Mouse (Mus musculus) limb, embryonic 15.5 days (tissue): ENCODE data around the gene Hacd1. TPM values are rescaled to one million over a fixed set of nuclear protein-coding genes. Genes with fewer than 3 reads are reported as not detected.

Source experiments
- ATAC-seq: fragments of 200-750 bp; cut with Nextera tagmentation; 2 replicates; pipeline ENCODE4 v1.8.0; 2017; ENCODE audit warnings: low read depth, moderate TSS enrichment; ENCODE audit not compliant: insufficient number of reproducible peaks, low FRiP score, low TSS enrichment
- H3K27ac ChIP-seq: fragments of 300-500 bp; sonication (generic); 2 replicates; pipeline ENCODE4 v1.5.1; 2015; ENCODE audit warnings: moderate library complexity, mild to moderate bottlenecking, inconsistent platforms
- H3K27me3 ChIP-seq: fragments of 300-500 bp; sonication (generic); 2 replicates; pipeline ENCODE4 v1.6.1; 2015; ENCODE audit warnings: inconsistent platforms
- H3K36me3 ChIP-seq: fragments of 300-500 bp; sonication (generic); 2 replicates; pipeline ENCODE4 v1.6.1; 2015; ENCODE audit warnings: inconsistent platforms
- H3K4me1 ChIP-seq: fragments of 300-500 bp; sonication (generic); 2 replicates; pipeline ENCODE4 v1.6.1; 2015; ENCODE audit warnings: inconsistent platforms
- H3K4me2 ChIP-seq: fragments of 300-500 bp; sonication (generic); 2 replicates; pipeline ENCODE4 v1.6.1; 2015; ENCODE audit warnings: mild to moderate bottlenecking, inconsistent platforms
- H3K4me3 ChIP-seq: fragments of 300-500 bp; sonication (generic); 2 replicates; pipeline ENCODE4 v1.5.1; 2015; ENCODE audit warnings: mild to moderate bottlenecking, inconsistent platforms
- H3K9ac ChIP-seq: fragments of 300-500 bp; sonication (generic); 2 replicates; pipeline ENCODE4 v1.6.1; 2015; ENCODE audit warnings: inconsistent platforms
- H3K9me3 ChIP-seq: fragments of 300-500 bp; sonication (generic); 2 replicates; pipeline ENCODE4 v1.6.1; 2016; ENCODE audit warnings: inconsistent platforms
- WGBS: fragments of 180-500 bp; shearing (Covaris S2); methylation state at CpG from one replicate; pipeline ENCODE4 v1.1.7; 2015; 5-methylcytosine and 5-hydroxymethylcytosine counted together
- polyA plus RNA-seq: library from polyadenylated mRNA; unstranded; fragments of >200 nt; fragmentation: Nextera tagmentation; extraction: Ambion mirVana; gene quantifications from 2 replicates; pipeline ENCODE4 v1.2.1, GENCODE M21; 2015

The Hacd1 gene
- polyA plus RNA-seq, 1 experiment from 2014 or later = 58.0 TPM

GRCm38 (mm10) chr2:13956463-13956862, 99.5 kb downstream of the Hacd1 start:
- Histone ChIP-seq H3K27me3 (no peaks in the 10 kb centered on the region), H3K36me3 (no peaks in the 10 kb centered on the region), H3K9me3 (no peaks in the 10 kb centered on the region; the same call in 1 of the 2 replicates), H3K4me1 (no peaks in the 10 kb centered on the region), H3K9ac (no peak overlapping the region), H3K4me2 (no peak overlapping the region), H3K4me3 (no peak overlapping the region), H3K27ac (no peak overlapping the region)
- 54% methylated on average over 2 of the region's 2 CpGs for WGBS
- no peak for ATAC-seq

- Histone ChIP-seq H3K4me1 (no peaks in the 10 kb centered on the region), H3K9ac (no peak overlapping the region), H3K4me2 (no peak overlapping the region), H3K36me3 (no peaks in the 10 kb centered on the region), H3K4me3 (no peak overlapping the region), H3K27ac (no peak overlapping the region), H3K27me3 (no peaks in the 10 kb centered on the region), H3K9me3 (no peaks in the 10 kb centered on the region)
- no peak for ATAC-seq
- 64% methylated on average over 2 of the region's 2 CpGs for WGBS
Measured at GRCm38 (mm10) chr2:13938118-13938517, 117.8 kb downstream of the Hacd1 start.

GRCm38 (mm10) chr2:13935343-13935742, 120.6 kb downstream of the Hacd1 start:
- H3K9me3 ChIP-seq = no peaks in the 10 kb centered on the region
- H3K4me2 ChIP-seq = no peak overlapping the region
- WGBS = 77% methylated on average over 3 of the region's 3 CpGs
- no peak overlapping the region for H3K27ac ChIP-seq
- H3K9ac ChIP-seq = no peak overlapping the region
- H3K36me3 ChIP-seq = no peaks in the 10 kb centered on the region
- no peak for ATAC-seq
- no peak overlapping the region for H3K4me3 ChIP-seq
- no peaks in the 10 kb centered on the region for H3K4me1 ChIP-seq
- H3K27me3 ChIP-seq = no peaks in the 10 kb centered on the region

- H3K9me3 ChIP-seq = no peaks in the 10 kb centered on the region
- no peaks in the 10 kb centered on the region for H3K27me3 ChIP-seq
- H3K4me3 ChIP-seq = no peak overlapping the region
- H3K4me1 ChIP-seq = no peaks in the 10 kb centered on the region
- no peak for ATAC-seq
- H3K4me2 ChIP-seq = no peak overlapping the region
- H3K36me3 ChIP-seq = no peaks in the 10 kb centered on the region
- no peak overlapping the region for H3K9ac ChIP-seq
- no peak overlapping the region for H3K27ac ChIP-seq
Measured at GRCm38 (mm10) chr2:13932253-13932652, 123.7 kb downstream of the Hacd1 start.

- H3K27ac ChIP-seq = no peak overlapping the region
- no peak overlapping the region for H3K4me2 ChIP-seq
- H3K9ac ChIP-seq = no peak overlapping the region
- no peaks in the 10 kb centered on the region for H3K27me3 ChIP-seq
- H3K4me1 ChIP-seq = no peaks in the 10 kb centered on the region
- no peak overlapping the region for H3K4me3 ChIP-seq
- ATAC-seq = no peak
- no peaks in the 10 kb centered on the region for H3K36me3 ChIP-seq
- no peaks in the 10 kb centered on the region for H3K9me3 ChIP-seq
- WGBS = 58% methylated on average over 1 of the region's 1 CpGs
Measured at GRCm38 (mm10) chr2:13930724-13931123, 125.2 kb downstream of the Hacd1 start.

- no peak overlapping the region for H3K27ac ChIP-seq
- H3K9me3 ChIP-seq = no peaks in the 10 kb centered on the region
- H3K4me3 ChIP-seq = no peak overlapping the region
- no peaks in the 10 kb centered on the region for H3K4me1 ChIP-seq
- H3K27me3 ChIP-seq = no peaks in the 10 kb centered on the region
- H3K9ac ChIP-seq = no peak overlapping the region
- H3K4me2 ChIP-seq = no peak overlapping the region
- H3K36me3 ChIP-seq = no peaks in the 10 kb centered on the region
- no peak for ATAC-seq
Measured at GRCm38 (mm10) chr2:13888568-13888967, 167.4 kb downstream of the Hacd1 start.

- 58% methylated on average over 2 of the region's 2 CpGs for WGBS
- Histone ChIP-seq H3K27me3 (no peaks in the 10 kb centered on the region), H3K4me1 (no peaks in the 10 kb centered on the region), H3K9ac (no peak overlapping the region), H3K36me3 (no peaks in the 10 kb centered on the region), H3K27ac (no peak overlapping the region), H3K4me2 (no peak overlapping the region), H3K4me3 (no peak overlapping the region), H3K9me3 (no peaks in the 10 kb centered on the region)
- no peak for ATAC-seq
Measured at GRCm38 (mm10) chr2:13857461-13857860, 198.5 kb downstream of the Hacd1 start.

- H3K4me1 ChIP-seq = no peaks in the 10 kb centered on the region
- H3K27me3 ChIP-seq = no peaks in the 10 kb centered on the region
- H3K4me3 ChIP-seq = no peak overlapping the region
- no peak overlapping the region for H3K9ac ChIP-seq
- no peak overlapping the region for H3K4me2 ChIP-seq
- H3K27ac ChIP-seq = no peak overlapping the region
- ATAC-seq = no peak
- H3K9me3 ChIP-seq = no peaks in the 10 kb centered on the region
- no peaks in the 10 kb centered on the region for H3K36me3 ChIP-seq
- WGBS = 63% methylated on average over 3 of the region's 3 CpGs
Measured at GRCm38 (mm10) chr2:13855510-13855909, 200.4 kb downstream of the Hacd1 start.

- Histone ChIP-seq H3K4me1 (no peaks in the 10 kb centered on the region), H3K9me3 (no peaks in the 10 kb centered on the region), H3K27me3 (no peaks in the 10 kb centered on the region), H3K27ac (no peak overlapping the region), H3K4me2 (no peak overlapping the region), H3K36me3 (no peaks in the 10 kb centered on the region), H3K4me3 (no peak overlapping the region), H3K9ac (no peak overlapping the region)
- WGBS = 83% methylated on average over 3 of the region's 3 CpGs
- ATAC-seq = no peak
Measured at GRCm38 (mm10) chr2:13836310-13836709, 219.6 kb downstream of the Hacd1 start.

GRCm38 (mm10) chr2:13834989-13835388, 220.9 kb downstream of the Hacd1 start:
- Histone ChIP-seq H3K36me3 (no peaks in the 10 kb centered on the region), H3K27ac (no peak overlapping the region), H3K4me2 (no peak overlapping the region), H3K4me3 (no peak overlapping the region), H3K9ac (no peak overlapping the region), H3K4me1 (no peaks in the 10 kb centered on the region), H3K9me3 (no peaks in the 10 kb centered on the region), H3K27me3 (no peaks in the 10 kb centered on the region)
- 30% methylated on average over 1 of the region's 1 CpGs for WGBS
- ATAC-seq = no peak

GRCm38 (mm10) chr2:13816645-13817044, 239.3 kb downstream of the Hacd1 start:
- WGBS = 78% methylated on average over 2 of the region's 2 CpGs
- Histone ChIP-seq H3K27ac (no peak overlapping the region), H3K4me1 (no peaks in the 10 kb centered on the region), H3K27me3 (no peaks in the 10 kb centered on the region), H3K4me3 (no peak overlapping the region), H3K9me3 (no peaks in the 10 kb centered on the region), H3K4me2 (no peak overlapping the region), H3K9ac (no peak overlapping the region), H3K36me3 (no peaks in the 10 kb centered on the region)
- ATAC-seq = no peak

GRCm38 (mm10) chr2:13808593-13808992, 247.3 kb downstream of the Hacd1 start:
- ATAC-seq = no peak
- 80% methylated on average over 5 of the region's 5 CpGs for WGBS
- Histone ChIP-seq H3K27ac (no peak overlapping the region), H3K36me3 (no peaks in the 10 kb centered on the region), H3K9ac (no peak overlapping the region), H3K4me3 (no peak overlapping the region), H3K27me3 (no peaks in the 10 kb centered on the region), H3K4me1 (no peaks in the 10 kb centered on the region), H3K4me2 (no peak overlapping the region), H3K9me3 (no peaks in the 10 kb centered on the region)

GRCm38 (mm10) chr2:13808008-13808407, 247.9 kb downstream of the Hacd1 start:
- Histone ChIP-seq H3K4me3 (no peak overlapping the region), H3K27ac (no peak overlapping the region), H3K4me1 (no peaks in the 10 kb centered on the region), H3K27me3 (no peaks in the 10 kb centered on the region), H3K36me3 (no peaks in the 10 kb centered on the region), H3K9ac (no peak overlapping the region), H3K9me3 (no peaks in the 10 kb centered on the region), H3K4me2 (no peak overlapping the region)
- ATAC-seq = no peak
- WGBS = 85% methylated on average over 4 of the region's 4 CpGs
